Mouse (Mus musculus) kidney, postnatal 0 days (tissue): ENCODE data around the gene Otop3. TPM values are rescaled to one million over a fixed set of nuclear protein-coding genes. Genes with fewer than 3 reads are reported as not detected.

Source experiments
- ATAC-seq: fragments of 200-750 bp; cut with Nextera tagmentation; replicated peaks from 2 replicates; pipeline ENCODE4 v1.8.0; 2017; ENCODE audit warnings: low read depth, moderate number of reproducible peaks, moderate TSS enrichment, moderate library complexity; ENCODE audit not compliant: low FRiP score
- DNase-seq: peaks from one replicate; pipeline ENCODE4 v3.0.0-alpha.2; 2016; ENCODE audit warnings: low spot score
- H3K27ac ChIP-seq: fragments of 300-500 bp; sonication (generic); 2 replicates; pipeline ENCODE4 v1.5.1; 2014; ENCODE audit warnings: mild to moderate bottlenecking
- H3K27me3 ChIP-seq: fragments of 300-500 bp; sonication (generic); 2 replicates; pipeline ENCODE4 v1.6.1; 2014; ENCODE audit warnings: low read length, mixed read lengths; ENCODE audit not compliant: insufficient read depth
- H3K36me3 ChIP-seq: fragments of 300-500 bp; sonication (generic); 2 replicates; pipeline ENCODE4 v1.6.1; 2014; ENCODE audit warnings: low read length, mixed read lengths; ENCODE audit not compliant: insufficient read depth
- H3K4me1 ChIP-seq: fragments of 300-500 bp; sonication (generic); replicated peaks from 2 replicates; pipeline ENCODE4 v1.6.1; 2014; ENCODE audit warnings: antibody characterized with exemption, low read length, mixed read lengths; ENCODE audit not compliant: insufficient read depth
- H3K4me2 ChIP-seq: fragments of 300-500 bp; sonication (generic); 2 replicates; pipeline ENCODE4 v1.6.1; 2014; ENCODE audit warnings: mild to moderate bottlenecking, low read length, moderate library complexity, mixed read lengths
- H3K4me3 ChIP-seq: fragments of 300-500 bp; sonication (generic); replicated peaks from 2 replicates; pipeline ENCODE4 v1.5.1; 2014; ENCODE audit warnings: low read depth, low read length
- H3K9ac ChIP-seq: fragments of 300-500 bp; sonication (generic); 2 replicates; pipeline ENCODE4 v1.6.1; 2014; ENCODE audit warnings: low read depth, low read length
- H3K9me3 ChIP-seq: fragments of 300-500 bp; sonication (generic); replicated peaks from 2 replicates; pipeline ENCODE4 v1.6.1; 2016; ENCODE audit warnings: low read length, inconsistent platforms, mixed read lengths
- CTCF ChIP-seq: IDR thresholded peaks from 2 replicates; pipeline ENCODE4 v1.5.1; 2016; ENCODE audit warnings: antibody characterized with exemption, low read depth, mild to moderate bottlenecking, moderate library complexity
- WGBS: fragments of 180-500 bp; shearing (Covaris S2); extraction: QIAGEN DNeasy Blood & Tissue Kit; methylation state at CpG from one replicate; pipeline ENCODE4 v1.1.7; 2014; 5-methylcytosine and 5-hydroxymethylcytosine counted together
- polyA plus RNA-seq: library from polyadenylated mRNA; unstranded; fragments of >200 nt; fragmentation: Nextera tagmentation; extraction: Ambion mirVana; gene quantifications from 2 replicates; pipeline ENCODE4 v1.2.1, GENCODE M21; 2015

The Otop3 gene
- polyA plus RNA-seq, 1 experiment from 2014 or later = not detected

- under 1% methylated on average over 41 of the region's 44 CpGs for WGBS
Measured at GRCm38 (mm10) chr11:115297214-115297826, 37.2 kb upstream of the Otop3 start, which contains the start of gene Fads6. Gene Fads6, minus strand, starts transcription at chr11:115297663.

GRCm38 (mm10) chr11:115298160-115298559 is 36.4 kb upstream of the Otop3 start:
- WGBS = 71% methylated on average over 8 of the region's 8 CpGs
- no peak for DNase-seq
- no peak for ATAC-seq
- Histone ChIP-seq H3K36me3 (no peaks in the 10 kb centered on the region), H3K4me3 (no peak overlapping the region), H3K4me2 (no peak overlapping the region), H3K9ac (no peak overlapping the region), H3K27me3 (no peaks in the 10 kb centered on the region), H3K9me3 (no peaks in the 10 kb centered on the region), H3K4me1 (0 out of 2 replicates have a peak, but pooled peaks cover 8% of the 10 kb centered on the region), H3K27ac (no peak overlapping the region)
- TF ChIP-seq CTCF = no peak

More at GRCm38 (mm10) chr11:115297214-115297826, 37.2 kb upstream of the Otop3 start, which contains the start of gene Fads6:
- Histone ChIP-seq H3K27ac (no peak within 1 kb of the TSS), H3K4me3 (peak within 1 kb of the TSS; percentile 35), H3K4me2 (peak within 1 kb of the TSS; percentile 79), H3K9ac (peak within 1 kb of the TSS; percentile 42), H3K9me3 (no peaks in the 10 kb centered on the region), H3K4me1 (0 out of 2 replicates have a peak, but pooled peaks cover 8% of the 10 kb centered on the region), H3K36me3 (no peaks in the 10 kb centered on the region), H3K27me3 (no peaks in the 10 kb centered on the region)
- ATAC-seq = peak; percentile 66
- peak; percentile 60 for DNase-seq
- TF ChIP-seq CTCF = peak; percentile 61

GRCm38 (mm10) chr11:115300745-115301144 is 33.8 kb upstream of the Otop3 start:
- no peak for DNase-seq
- no peak for TF ChIP-seq CTCF

GRCm38 (mm10) chr11:115301351-115301750 is 33.2 kb upstream of the Otop3 start:
- Histone ChIP-seq H3K36me3 (no peaks in the 10 kb centered on the region), H3K9ac (no peak overlapping the region), H3K27me3 (no peaks in the 10 kb centered on the region), H3K27ac (no peak overlapping the region), H3K9me3 (no peaks in the 10 kb centered on the region), H3K4me3 (no peak overlapping the region), H3K4me1 (0 out of 2 replicates have a peak, but pooled peaks cover 8% of the 10 kb centered on the region), H3K4me2 (no peak overlapping the region)
- DNase-seq (no peak), ATAC-seq (no peak)
- no peak for TF ChIP-seq CTCF
- 82% methylated on average over 2 of the region's 2 CpGs for WGBS

More at GRCm38 (mm10) chr11:115300745-115301144, 33.8 kb upstream of the Otop3 start:
- Histone ChIP-seq H3K9me3 (no peaks in the 10 kb centered on the region), H3K9ac (no peak overlapping the region), H3K4me1 (0 out of 2 replicates have a peak, but pooled peaks cover 8% of the 10 kb centered on the region), H3K27me3 (no peaks in the 10 kb centered on the region), H3K36me3 (no peaks in the 10 kb centered on the region), H3K27ac (no peak overlapping the region), H3K4me2 (no peak overlapping the region), H3K4me3 (no peak overlapping the region)
- WGBS = 84% methylated on average over 4 of the region's 4 CpGs
- no peak for ATAC-seq

DNA sequence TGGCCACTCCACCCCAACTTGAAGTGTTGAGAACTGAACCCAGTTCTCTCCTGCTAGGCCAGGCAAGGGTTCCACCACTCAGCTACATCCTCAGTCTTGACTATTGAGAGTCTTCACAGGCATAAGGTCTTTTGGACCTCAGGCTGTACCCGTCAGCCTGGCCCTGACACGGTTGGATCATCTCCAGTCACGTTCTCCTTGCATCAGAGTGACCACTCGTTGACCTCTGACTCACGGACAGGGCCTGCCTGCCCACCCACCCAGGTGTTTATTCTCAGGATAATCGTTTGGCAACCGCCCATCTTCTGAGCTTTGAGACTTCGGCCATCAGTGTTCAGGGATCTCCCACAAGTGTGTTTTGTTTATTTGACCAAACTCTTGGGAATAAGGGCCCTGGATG is 31.4 kb upstream of the Otop3 start:
- ATAC-seq = no peak

DNA sequence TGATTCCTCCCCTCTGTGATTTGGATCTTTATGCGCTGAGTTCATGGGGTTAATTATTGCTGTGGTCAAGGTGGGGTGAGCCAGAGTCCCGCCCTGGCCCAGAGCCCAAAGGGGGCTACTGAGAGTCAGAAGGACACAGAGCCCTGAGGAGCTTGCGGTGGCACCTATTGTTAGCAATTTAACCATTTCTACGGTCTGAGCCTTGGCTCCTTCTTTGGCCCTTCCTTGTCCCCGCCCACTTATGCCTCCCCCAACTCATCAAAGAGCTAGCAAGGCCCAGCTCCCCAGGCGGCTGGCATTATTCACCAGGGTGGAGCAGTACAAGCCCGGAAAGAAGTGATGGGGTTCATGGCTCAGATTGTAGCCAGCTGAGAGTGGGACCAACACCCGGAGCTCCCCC is 27.7 kb upstream of the Otop3 start, which contains the start of gene Otop2:
Gene Otop2, plus strand, starts transcription at position 301 of the 400 bp plus-strand sequence.
- Histone ChIP-seq H3K36me3 (no peaks in the 10 kb centered on the region), H3K9ac (no peak within 1 kb of the TSS), H3K4me2 (no peak within 1 kb of the TSS), H3K4me1 (no peaks in the 10 kb centered on the region), H3K9me3 (no peaks in the 10 kb centered on the region), H3K27ac (no peak within 1 kb of the TSS), H3K4me3 (no peak within 1 kb of the TSS), H3K27me3 (no peaks in the 10 kb centered on the region)
- 21% methylated on average over 8 of the region's 8 CpGs for WGBS
- no peak for TF ChIP-seq CTCF
- ATAC-seq (no peak), DNase-seq (no peak)

More for the DNA sequence above, 31.4 kb upstream of the Otop3 start:
- TF ChIP-seq CTCF = no peak
- Histone ChIP-seq H3K36me3 (no peaks in the 10 kb centered on the region), H3K4me1 (no peaks in the 10 kb centered on the region), H3K9ac (no peak overlapping the region), H3K4me2 (no peak overlapping the region), H3K9me3 (no peaks in the 10 kb centered on the region), H3K27ac (no peak overlapping the region), H3K27me3 (no peaks in the 10 kb centered on the region), H3K4me3 (no peak overlapping the region)
- DNase-seq = no peak
- 41% methylated on average over 8 of the region's 8 CpGs for WGBS
